19 mouse cellular contexts compared by ENCODE assay signal in genomic region chr12:41944079-41944672, GRCm38 (mm10).
"Had no signal": no experiment of that assay in that cellular context is flagged by ENCODE, and none has a peak within 500 bp of the region (broad histone marks: within the 10 kb centered on the region; RNA-seq: fewer than 3 reads in every experiment).

No protein-coding gene starts in this region.

- DNase-seq: kidney, adult 9 months; kidney, postnatal 14 days; kidney, postnatal 4 days; left cerebral cortex, postnatal 4 days; liver, postnatal 0 days; lung, embryonic 14.5 days; retina, postnatal 1 day; right cerebral cortex, postnatal 25 days; spleen, adult 18-20 months; thymus, postnatal 25 days had no signal

- H3K4me1 ChIP-seq: limb, embryonic 12.5 days; limb, embryonic 15.5 days; megakaryocyte, embryonic 14.5 days; midbrain, embryonic 10.5 days; stomach, embryonic 15.5 days had no signal

- H3K4me2 ChIP-seq: limb, embryonic 12.5 days; limb, embryonic 15.5 days; liver, embryonic 11.5 days; lung, embryonic 14.5 days; stomach, embryonic 15.5 days had no signal

- H3K27me3 ChIP-seq: limb, embryonic 12.5 days; limb, embryonic 15.5 days; megakaryocyte, embryonic 14.5 days; stomach, embryonic 15.5 days had no signal

- H3K9ac ChIP-seq: limb, embryonic 12.5 days; limb, embryonic 15.5 days; liver, embryonic 14.5 days; liver, postnatal 0 days; lung, embryonic 14.5 days; stomach, embryonic 15.5 days had no signal

- H3K27ac ChIP-seq: limb, embryonic 12.5 days; limb, embryonic 15.5 days; liver, embryonic 14.5 days; midbrain, embryonic 10.5 days; stomach, embryonic 15.5 days had no signal

- ATAC-seq: liver, postnatal 0 days; lung, postnatal 0 days; midbrain, embryonic 16.5 days had no signal

- H3K9me3 ChIP-seq: limb, embryonic 12.5 days; limb, embryonic 15.5 days; megakaryocyte, embryonic 14.5 days; midbrain, embryonic 10.5 days; stomach, embryonic 15.5 days had no signal

- H3K36me3 ChIP-seq: limb, embryonic 12.5 days; limb, embryonic 15.5 days; midbrain, embryonic 10.5 days; stomach, embryonic 15.5 days had no signal

- H3K4me3 ChIP-seq: limb, embryonic 12.5 days; limb, embryonic 15.5 days; megakaryocyte, embryonic 14.5 days; midbrain, embryonic 10.5 days; stomach, embryonic 15.5 days had no signal
